Mouse (Mus musculus) myocyte (in vitro differentiated cells): ENCODE measurements around the gene Sqor.

Source experiments
- CEBPB ChIP-seq: IDR thresholded peaks from 2 replicates; pipeline ENCODE4 v1.6.1; 2011; ENCODE audit warnings: mild to moderate bottlenecking, moderate library complexity; ENCODE audit not compliant: poor library complexity, insufficient read depth, severe bottlenecking
- E2F4 ChIP-seq: IDR thresholded peaks from one replicate; pipeline ENCODE4 v1.6.1; 2011; ENCODE audit warnings: mild to moderate bottlenecking, control low read depth, moderate library complexity; ENCODE audit not compliant: insufficient read depth
- MAX ChIP-seq: IDR thresholded peaks from one replicate; pipeline ENCODE4 v1.6.1; 2011; ENCODE audit warnings: low read depth, mild to moderate bottlenecking, control low read depth
- MYOD1 ChIP-seq, 3 experiments: IDR thresholded peaks; one replicate each; pipeline ENCODE4 v1.6.1; 2011; ENCODE audit warnings: control low read depth in 2 of 3, low read depth in 2 of 3, mild to moderate bottlenecking in 2 of 3, moderate library complexity in 1 of 3; ENCODE audit not compliant: insufficient read length in 2 of 3, control insufficient read depth in 1 of 3
- MYOG ChIP-seq, 3 experiments: IDR thresholded peaks; one replicate each; pipeline ENCODE4 v1.6.1; 2011; ENCODE audit warnings: control low read depth in 2 of 3, low read depth in 2 of 3, mild to moderate bottlenecking in 2 of 3; ENCODE audit not compliant: insufficient read length in 2 of 3, control insufficient read depth in 1 of 3, insufficient read depth in 1 of 3
- POLR2A ChIP-seq: IDR thresholded peaks from one replicate; pipeline ENCODE4 v1.6.1; 2011; ENCODE audit warnings: low read depth, mild to moderate bottlenecking, control low read depth, moderate library complexity; ENCODE audit not compliant: insufficient read length
- POLR2AphosphoS2 ChIP-seq: IDR thresholded peaks from one replicate; pipeline ENCODE4 v1.6.1; 2011; ENCODE audit warnings: low read depth, control low read depth; ENCODE audit not compliant: insufficient read length
- REST ChIP-seq: IDR thresholded peaks from one replicate; pipeline ENCODE4 v1.6.1; 2011; ENCODE audit warnings: mild to moderate bottlenecking, control low read depth, moderate library complexity; ENCODE audit not compliant: insufficient read depth, insufficient read length
- SRF ChIP-seq: IDR thresholded peaks from one replicate; pipeline ENCODE4 v1.6.1; 2011; ENCODE audit warnings: low read depth; ENCODE audit not compliant: control insufficient read depth, insufficient read length
- TCF12 ChIP-seq: IDR thresholded peaks from one replicate; pipeline ENCODE4 v1.6.1; 2011; ENCODE audit warnings: mild to moderate bottlenecking, control low read depth; ENCODE audit not compliant: poor library complexity, insufficient read depth, severe bottlenecking
- TCF3 ChIP-seq: IDR thresholded peaks from one replicate; pipeline ENCODE4 v1.6.1; 2011; ENCODE audit warnings: low read depth, control low read depth; ENCODE audit not compliant: insufficient read length
- USF1 ChIP-seq: IDR thresholded peaks from one replicate; pipeline ENCODE4 v1.6.1; 2011; ENCODE audit warnings: low read depth, mild to moderate bottlenecking, control low read depth, moderate library complexity

- TF ChIP-seq POLR2A (no peak), TCF3 (no peak), MAX (no peak), CEBPB (no peak), TCF12 (no peak), MYOG (IDR thresholded peaks at IDR 0.05; ENCODE audit: control insufficient read depth in 1 of 3, insufficient read depth in 1 of 3, insufficient read length in 2 of 3, low read depth in 2 of 3) (no peak), MYOD1 (IDR thresholded peaks at IDR 0.05; ENCODE audit: control insufficient read depth in 1 of 3, insufficient read length in 2 of 3, low read depth in 2 of 3) (no peak), USF1 (no peak), POLR2AphosphoS2 (no peak), E2F4 (no peak), REST (no peak), SRF (no peak)
Observed at GRCm38 (mm10) chr2:122809027-122809426, 44.0 kb downstream of the Sqor start.
